In genomic region chr1:92949426-92949825, GRCm38 (mm10) we compare ENCODE assay signal across 9 mouse cellular contexts. TPM values are rescaled to one million over a fixed set of nuclear protein-coding genes. Genes with fewer than 3 reads are reported as not detected.
DNase-seq lines count a peak whose midpoint lies in the region; ATAC-seq and TF ChIP-seq lines count a peak whose summit lies in the region.
"Had no signal": no experiment of that assay in that cellular context is flagged by ENCODE, and none has a peak within 500 bp of the region (broad histone marks: within the 10 kb centered on the region; RNA-seq: fewer than 3 reads in every experiment).

No protein-coding gene starts in this region.

- DNase-seq in adrenal gland, postnatal 25 days, result peak; percentile 33
- DNase-seq in adrenal gland, adult 8-10 months, result no peak
- no peak for DNase-seq in left cerebral cortex, adult 2 months (ENCODE audit: extremely low spot score in 1 of 2, low spot score in 2 of 2)
- no peak for DNase-seq in left cerebral cortex, postnatal 25 days (ENCODE audit: low spot score in 2 of 2)
- no peak for DNase-seq in brain, embryonic 14.5 days (ENCODE audit: low read depth)
- DNase-seq in left cerebral cortex, postnatal 14 days (ENCODE audit: low spot score in 2 of 2), result no peak
- no peak for DNase-seq in urinary bladder, postnatal 25 days (ENCODE audit: low spot score)

- H3K4me3 ChIP-seq in left cerebral cortex, adult 2 months, result no peak overlapping the region
- H3K4me3 ChIP-seq: neural tube, embryonic 12.5 days had no signal

- no peak for TF ChIP-seq POLR2A in brain, embryonic 14.5 days (IDR thresholded peaks at IDR 0.05; ENCODE audit: borderline replicate concordance, extremely low read depth, insufficient read depth, insufficient read length, poor library complexity, severe bottlenecking)

- intact Hi-C loops in left cerebral cortex, adult 2 months (cut with DNase I), result no loop called here
- intact Hi-C loops in left cerebral cortex, postnatal 25 days (cut with DNase I), result no loop called here
- intact Hi-C loops in left cerebral cortex, postnatal 14 days (cut with DNase I), result no loop called here

- peak; percentile 42 for TF ChIP-seq CTCF in left cerebral cortex, adult 2 months (IDR thresholded peaks at IDR 0.05)
- TF ChIP-seq CTCF in brain, embryonic 14.5 days (IDR thresholded peaks at IDR 0.05; ENCODE audit: borderline replicate concordance, extremely low read depth, insufficient read depth, insufficient read length), result peak; percentile 41; the same call in 1 of the 2 replicates

- H3K27ac ChIP-seq in left cerebral cortex, adult 2 months, result no peak overlapping the region
- H3K27ac ChIP-seq: neural tube, embryonic 12.5 days had no signal

- ATAC-seq in megakaryocyte progenitor cell, adult 5-6 weeks (replicated peaks; ENCODE audit: poor library complexity), result peak; percentile 78

RNA-seq across cellular contexts. Expression of gene Gpr35, which starts 1.2 kb away (rescaled TPM):
- 0.33 and 0.49 TPM in 2 replicates for total RNA-seq in adrenal gland, postnatal 25 days (2021)
- total RNA-seq in adrenal gland, adult 8-10 months (2022), result 1 to 10 TPM in 1 of 4 experiments, under 1 TPM in 3; 0.58 to 1.8 (median 0.87) TPM
- 1 to 10 TPM in 1 of 2 experiments, under 1 TPM in 1; 0.16 to 1.1 TPM for total RNA-seq in left cerebral cortex, adult 2 months (2021)
- under 1 TPM; 0.18 to 0.48 TPM for total RNA-seq in left cerebral cortex, postnatal 25 days (2021)
- 0.37 and 0.64 TPM in 2 replicates for polyA plus RNA-seq in brain, embryonic 14.5 days (2012; rRNA removed)
- total RNA-seq in megakaryocyte progenitor cell, adult 5-6 weeks (2015), result 1.1 TPM in 2 replicates
- 0.74 and 1.6 TPM in 2 replicates for total RNA-seq in megakaryocyte progenitor cell, adult 5-6 weeks (2017)
- under 1 TPM; 0.26 to 0.61 TPM for total RNA-seq in left cerebral cortex, postnatal 14 days (2021)

RNA-seq across cellular contexts. Expression of gene Capn10, which starts 15.2 kb away (rescaled TPM):
- total RNA-seq in adrenal gland, postnatal 25 days (2021), result 25.3 and 28.8 TPM in 2 replicates
- 10 to 100 TPM; 17.3 to 27.2 (median 24.3) TPM for total RNA-seq in adrenal gland, adult 8-10 months (2022)
- 10 to 100 TPM; 39.0 to 40.1 TPM for total RNA-seq in left cerebral cortex, adult 2 months (2021)
- 10 to 100 TPM; 44.4 to 47.8 TPM for total RNA-seq in left cerebral cortex, postnatal 25 days (2021)
- 64.1 and 73.4 TPM in 2 replicates for polyA plus RNA-seq in brain, embryonic 14.5 days (2012; rRNA removed)
- 4.4 and 6.9 TPM in 2 replicates for total RNA-seq in megakaryocyte progenitor cell, adult 5-6 weeks (2015)
- 8.2 and 9.2 TPM in 2 replicates for total RNA-seq in megakaryocyte progenitor cell, adult 5-6 weeks (2017)
- total RNA-seq in left cerebral cortex, postnatal 14 days (2021), result 10 to 100 TPM; 44.9 to 52.0 TPM

RNA-seq across cellular contexts. Expression of gene Rnpepl1, which starts 38.8 kb away (rescaled TPM):
- total RNA-seq in adrenal gland, postnatal 25 days (2021), result 93.6 and 108 TPM in 2 replicates
- total RNA-seq in adrenal gland, adult 8-10 months (2022), result 10 to 100 TPM; 64.1 to 84.4 (median 76.6) TPM
- 10 to 100 TPM; 30.2 to 37.4 TPM for total RNA-seq in left cerebral cortex, adult 2 months (2021)
- 10 to 100 TPM; 32.3 to 32.9 TPM for total RNA-seq in left cerebral cortex, postnatal 25 days (2021)
- 49.0 and 55.7 TPM in 2 replicates for polyA plus RNA-seq in brain, embryonic 14.5 days (2012; rRNA removed)
- total RNA-seq in megakaryocyte progenitor cell, adult 5-6 weeks (2015), result 18.2 and 22.8 TPM in 2 replicates
- 11.4 and 15.7 TPM in 2 replicates for total RNA-seq in megakaryocyte progenitor cell, adult 5-6 weeks (2017)
- total RNA-seq in left cerebral cortex, postnatal 14 days (2021), result 10 to 100 TPM; 39.9 to 42.5 TPM

RNA-seq across cellular contexts. Expression of gene Dusp28, which starts 42.6 kb away (rescaled TPM):
- 11.2 and 15.2 TPM in 2 replicates for total RNA-seq in adrenal gland, postnatal 25 days (2021)
- total RNA-seq in adrenal gland, adult 8-10 months (2022), result 10 to 100 TPM; 16.2 to 17.9 (median 16.3) TPM
- total RNA-seq in left cerebral cortex, adult 2 months (2021), result 10 to 100 TPM; 15.8 to 16.2 TPM
- total RNA-seq in left cerebral cortex, postnatal 25 days (2021), result 10 to 100 TPM; 11.7 to 13.0 TPM
- polyA plus RNA-seq in brain, embryonic 14.5 days (2012; rRNA removed), result 18.6 and 23.1 TPM in 2 replicates
- total RNA-seq in megakaryocyte progenitor cell, adult 5-6 weeks (2015), result 8.5 and 10.0 TPM in 2 replicates
- total RNA-seq in megakaryocyte progenitor cell, adult 5-6 weeks (2017), result 2.2 and 2.9 TPM in 2 replicates
- total RNA-seq in left cerebral cortex, postnatal 14 days (2021), result 1 to 10 TPM; 6.6 to 8.1 TPM

RNA-seq across cellular contexts. Expression of gene Ankmy1, which starts 46.7 kb away (rescaled TPM):
- total RNA-seq in adrenal gland, postnatal 25 days (2021), result 0.52 and 1.5 TPM in 2 replicates
- 1 to 10 TPM; 1.0 to 1.9 (median 1.3) TPM for total RNA-seq in adrenal gland, adult 8-10 months (2022)
- total RNA-seq in left cerebral cortex, adult 2 months (2021), result under 1 TPM; 0.29 to 0.37 TPM
- under 1 TPM; 0.32 to 0.41 TPM for total RNA-seq in left cerebral cortex, postnatal 25 days (2021)
- 0.20 and 0.41 TPM in 2 replicates for polyA plus RNA-seq in brain, embryonic 14.5 days (2012; rRNA removed)
- 0.27 TPM in 1 of 2 replicates, not detected in the other for total RNA-seq in megakaryocyte progenitor cell, adult 5-6 weeks (2015)
- total RNA-seq in megakaryocyte progenitor cell, adult 5-6 weeks (2017), result 0.34 TPM in 1 of 2 replicates, not detected in the other
- total RNA-seq in left cerebral cortex, postnatal 14 days (2021), result under 1 TPM; 0.11 to 0.19 TPM
